Mouse (Mus musculus): Measurements from ENCODE around the gene Cacna1e. TPM values are rescaled to one million over a fixed set of nuclear protein-coding genes. Genes with fewer than 3 reads are reported as not detected.

The Cacna1e gene
- total and polyA plus RNA-seq, 2 experiments from 2014 or later: 10.3 to 68.4 TPM

- Histone ChIP-seq H3K4me2 (ENCODE audit: low read depth, low read length, poor library complexity, severe bottlenecking) (no peak overlapping the region), H3K4me1 (ENCODE audit: insufficient read depth, low read length) (no peaks in the 10 kb centered on the region), H3K4me3 (ENCODE audit: low read depth, low read length) (no peak overlapping the region), H3K9me3 (ENCODE audit: low read length) (no peaks in the 10 kb centered on the region), H3K36me3 (ENCODE audit: insufficient read depth, low read length) (peaks cover 7% of the 10 kb centered on the region), H3K9ac (replicated peaks; ENCODE audit: low read length, poor library complexity, severe bottlenecking) (no peak overlapping the region), H3K27me3 (ENCODE audit: insufficient read depth, low read length) (no peaks in the 10 kb centered on the region), H3K27ac (ENCODE audit: low read depth, low read length) (no peak overlapping the region)
- ATAC-seq (ENCODE audit: low FRiP score) (no peak), DNase-seq (ENCODE audit: low spot score) (no peak)
- TF ChIP-seq CTCF (IDR thresholded peaks at IDR 0.05): no peak
- 85% methylated on average over 7 of the region's 7 CpGs for WGBS
Measured at GRCm38 (mm10) chr1:154460067-154460466, 424.2 kb downstream of the Cacna1e start.

GRCm38 (mm10) chr1:154458601-154459000, 425.7 kb downstream of the Cacna1e start:
- Histone ChIP-seq H3K9ac (replicated peaks; ENCODE audit: low read length, poor library complexity, severe bottlenecking) (no peak overlapping the region), H3K27ac (ENCODE audit: low read depth, low read length) (no peak overlapping the region), H3K27me3 (ENCODE audit: insufficient read depth, low read length) (no peaks in the 10 kb centered on the region), H3K36me3 (ENCODE audit: insufficient read depth, low read length) (peaks cover 11% of the 10 kb centered on the region), H3K9me3 (ENCODE audit: low read length) (no peaks in the 10 kb centered on the region), H3K4me1 (ENCODE audit: insufficient read depth, low read length) (no peaks in the 10 kb centered on the region), H3K4me2 (ENCODE audit: low read depth, low read length, poor library complexity, severe bottlenecking) (no peak overlapping the region), H3K4me3 (ENCODE audit: low read depth, low read length) (no peak overlapping the region)
- ATAC-seq (ENCODE audit: low FRiP score): no peak
- 77% methylated on average over 2 of the region's 2 CpGs for WGBS
- no peak for DNase-seq (ENCODE audit: low spot score)
- no peak for TF ChIP-seq CTCF (IDR thresholded peaks at IDR 0.05)

- no peaks in the 10 kb centered on the region for H3K4me1 ChIP-seq (ENCODE audit: insufficient read depth, low read length)
- no peaks in the 10 kb centered on the region for H3K27me3 ChIP-seq (ENCODE audit: insufficient read depth, low read length)
- no peak overlapping the region for H3K27ac ChIP-seq (ENCODE audit: low read depth, low read length)
- no peak overlapping the region for H3K4me3 ChIP-seq (ENCODE audit: low read depth, low read length)
- no peaks in the 10 kb centered on the region for H3K9me3 ChIP-seq (ENCODE audit: low read length)
- no peak overlapping the region for H3K4me2 ChIP-seq (ENCODE audit: low read depth, low read length, poor library complexity, severe bottlenecking)
- 87% methylated on average over 3 of the region's 3 CpGs for WGBS
- TF ChIP-seq CTCF (IDR thresholded peaks at IDR 0.05): no peak
- ATAC-seq (ENCODE audit: low FRiP score) (no peak), DNase-seq (ENCODE audit: low spot score) (no peak)
- H3K36me3 ChIP-seq (ENCODE audit: insufficient read depth, low read length): peaks cover 15% of the 10 kb centered on the region; the same call in 1 of the 2 replicates
- no peak overlapping the region for H3K9ac ChIP-seq (replicated peaks; ENCODE audit: low read length, poor library complexity, severe bottlenecking)
Measured at GRCm38 (mm10) chr1:154450799-154451198, 433.5 kb downstream of the Cacna1e start.

- Histone ChIP-seq H3K36me3 (ENCODE audit: insufficient read depth, low read length) (peaks cover 28% of the 10 kb centered on the region), H3K4me1 (ENCODE audit: insufficient read depth, low read length) (no peaks in the 10 kb centered on the region), H3K9me3 (ENCODE audit: low read length) (no peaks in the 10 kb centered on the region), H3K4me2 (ENCODE audit: low read depth, low read length, poor library complexity, severe bottlenecking) (no peak overlapping the region), H3K27ac (ENCODE audit: low read depth, low read length) (no peak overlapping the region), H3K4me3 (ENCODE audit: low read depth, low read length) (no peak overlapping the region), H3K9ac (replicated peaks; ENCODE audit: low read length, poor library complexity, severe bottlenecking) (no peak overlapping the region), H3K27me3 (ENCODE audit: insufficient read depth, low read length) (no peaks in the 10 kb centered on the region)
- ATAC-seq (ENCODE audit: low FRiP score): no peak
- TF ChIP-seq CTCF (IDR thresholded peaks at IDR 0.05): no peak
- WGBS: 40% methylated on average over 3 of the region's 3 CpGs
- no peak for DNase-seq (ENCODE audit: low spot score)
Measured at GRCm38 (mm10) chr1:154446456-154446855, 437.8 kb downstream of the Cacna1e start.

- ATAC-seq (ENCODE audit: low FRiP score): no peak
- H3K4me1 ChIP-seq (ENCODE audit: insufficient read depth, low read length): no peaks in the 10 kb centered on the region
- TF ChIP-seq CTCF (IDR thresholded peaks at IDR 0.05): no peak
Measured at GRCm38 (mm10) chr1:154433520-154433919, 450.8 kb downstream of the Cacna1e start.

GRCm38 (mm10) chr1:154433112-154433511, 451.2 kb downstream of the Cacna1e start:
- Histone ChIP-seq H3K27ac (ENCODE audit: low read depth, low read length) (no peak overlapping the region), H3K9me3 (ENCODE audit: low read length) (no peaks in the 10 kb centered on the region), H3K4me3 (ENCODE audit: low read depth, low read length) (no peak overlapping the region), H3K4me2 (ENCODE audit: low read depth, low read length, poor library complexity, severe bottlenecking) (no peak overlapping the region), H3K36me3 (ENCODE audit: insufficient read depth, low read length) (peaks cover 21% of the 10 kb centered on the region; the same call in 1 of the 2 replicates), H3K4me1 (ENCODE audit: insufficient read depth, low read length) (no peaks in the 10 kb centered on the region), H3K27me3 (ENCODE audit: insufficient read depth, low read length) (no peaks in the 10 kb centered on the region), H3K9ac (replicated peaks; ENCODE audit: low read length, poor library complexity, severe bottlenecking) (no peak overlapping the region)
- ATAC-seq (ENCODE audit: low FRiP score) (no peak), DNase-seq (ENCODE audit: low spot score) (no peak)
- 91% methylated on average over 1 of the region's 1 CpGs for WGBS
- TF ChIP-seq CTCF (IDR thresholded peaks at IDR 0.05): no peak

More at GRCm38 (mm10) chr1:154433520-154433919, 450.8 kb downstream of the Cacna1e start:
- H3K4me3 ChIP-seq (ENCODE audit: low read depth, low read length): no peak overlapping the region
- WGBS: 89% methylated on average over 1 of the region's 1 CpGs
- H3K27ac ChIP-seq (ENCODE audit: low read depth, low read length): no peak overlapping the region
- H3K9me3 ChIP-seq (ENCODE audit: low read length): no peaks in the 10 kb centered on the region
- H3K4me2 ChIP-seq (ENCODE audit: low read depth, low read length, poor library complexity, severe bottlenecking): no peak overlapping the region
- peaks cover 21% of the 10 kb centered on the region; the same call in 1 of the 2 replicates for H3K36me3 ChIP-seq (ENCODE audit: insufficient read depth, low read length)
- DNase-seq (ENCODE audit: low spot score): no peak
- no peak overlapping the region for H3K9ac ChIP-seq (replicated peaks; ENCODE audit: low read length, poor library complexity, severe bottlenecking)
- no peaks in the 10 kb centered on the region for H3K27me3 ChIP-seq (ENCODE audit: insufficient read depth, low read length)
